ENCODE assay signal across 8 mouse cellular contexts in genomic region chr11:116671845-116672434, GRCm38 (mm10). TPM values are rescaled to one million over a fixed set of nuclear protein-coding genes. Genes with fewer than 3 reads are reported as not detected.
DNase-seq lines count a peak whose midpoint lies in the region; ATAC-seq and TF ChIP-seq lines count a peak whose summit lies in the region.

No protein-coding gene starts in this region.

- no peak for TF ChIP-seq CTCF in ES-Bruce4 (IDR thresholded peaks at IDR 0.05; ENCODE audit: low read depth, low read length)
- no peak for TF ChIP-seq CTCF in liver, embryonic 14.5 days (IDR thresholded peaks at IDR 0.05; ENCODE audit: low read depth)

- H3K4me3 ChIP-seq in heart, embryonic 10.5 days = peak overlapping the region; percentile 73
- peak overlapping the region; percentile 92 for H3K4me3 ChIP-seq in ES-Bruce4 (ENCODE audit: low read depth, low read length)
- peak overlapping the region; percentile 72 for H3K4me3 ChIP-seq in forebrain, embryonic 15.5 days
- peak overlapping the region; percentile 79 to 94 for H3K4me3 ChIP-seq in liver, embryonic 14.5 days (ENCODE audit: insufficient read depth in 1 of 2, low read depth in 2 of 2, low read length in 2 of 2)

- TF ChIP-seq EP300 in ES-Bruce4 (IDR thresholded peaks at IDR 0.05; ENCODE audit: insufficient read depth, low read depth, low read length) = no peak
- TF ChIP-seq EP300 in liver, embryonic 14.5 days (IDR thresholded peaks at IDR 0.05; ENCODE audit: low read depth) = no peak

- peaks cover 9% of the 10 kb centered on the region; the same call in 1 of the 2 replicates for H3K27me3 ChIP-seq in heart, embryonic 10.5 days (ENCODE audit: insufficient read depth, poor library complexity, severe bottlenecking)
- H3K27me3 ChIP-seq in ES-Bruce4 (ENCODE audit: control insufficient read depth, insufficient read depth, low read length, poor library complexity, severe bottlenecking) = no peaks in the 10 kb centered on the region
- no peaks in the 10 kb centered on the region for H3K27me3 ChIP-seq in forebrain, embryonic 15.5 days
- H3K27me3 ChIP-seq in liver, embryonic 14.5 days (ENCODE audit: control insufficient read depth, insufficient read depth, low read length) = no peaks in the 10 kb centered on the region

- no peak for ATAC-seq in forebrain, embryonic 15.5 days (replicated peaks)
- peak; percentile 3; the same call in 1 of the 2 replicates for ATAC-seq in liver, embryonic 14.5 days (ENCODE audit: insufficient read depth)

- peak overlapping the region; percentile 91 for H3K9ac ChIP-seq in ES-Bruce4 (ENCODE audit: low read depth, poor library complexity, severe bottlenecking)
- H3K9ac ChIP-seq in forebrain, embryonic 15.5 days (replicated peaks) = peak overlapping the region; percentile 78
- H3K9ac ChIP-seq in liver, embryonic 14.5 days (replicated peaks) = peak overlapping the region; percentile 94

- no peak for TF ChIP-seq POLR2A in ES-Bruce4 (IDR thresholded peaks at IDR 0.05; ENCODE audit: insufficient read depth, low read length)

- H3K36me3 ChIP-seq in heart, embryonic 10.5 days = peaks cover 45% of the 10 kb centered on the region
- peaks cover 45% of the 10 kb centered on the region for H3K36me3 ChIP-seq in ES-Bruce4 (ENCODE audit: control insufficient read depth, insufficient read depth, low read length, poor library complexity, severe bottlenecking)
- H3K36me3 ChIP-seq in forebrain, embryonic 15.5 days = peaks cover 38% of the 10 kb centered on the region
- peaks cover 41% of the 10 kb centered on the region for H3K36me3 ChIP-seq in liver, embryonic 14.5 days (replicated peaks; ENCODE audit: control insufficient read depth, insufficient read depth, low read depth)

- H3K27ac ChIP-seq in heart, embryonic 10.5 days = peak overlapping the region; percentile 90
- peak overlapping the region; percentile 51 for H3K27ac ChIP-seq in ES-Bruce4 (ENCODE audit: insufficient read depth, low read length)
- peak overlapping the region; percentile 64 for H3K27ac ChIP-seq in forebrain, embryonic 15.5 days (replicated peaks)
- H3K27ac ChIP-seq in liver, embryonic 14.5 days = peak overlapping the region; percentile 1

- under 1% methylated on average over 24 of the region's 24 CpGs for WGBS in heart, embryonic 10.5 days
- 0% methylated on average over 24 of the region's 24 CpGs for WGBS in forebrain, embryonic 15.5 days
- whole genome bisulfite sequencing in liver, embryonic 14.5 days (ENCODE audit: insufficient replicate concordance) = under 1% methylated on average over 24 of the region's 24 CpGs

- no peak for DNase-seq in heart, embryonic 10.5 days (ENCODE audit: low spot score)
- DNase-seq in heart, adult 9 months (ENCODE audit: low spot score in 2 of 2) = no peak
- DNase-seq in liver, embryonic 14.5 days (ENCODE audit: low read depth in 3 of 3, low spot score in 3 of 3) = no peak
- no peak for DNase-seq in adrenal gland, postnatal 36 days
- DNase-seq in cerebellum, postnatal 10 days = no peak
- no peak for DNase-seq in left cerebral cortex, adult 11 months (ENCODE audit: low spot score)

- no peaks in the 10 kb centered on the region for H3K9me3 ChIP-seq in heart, embryonic 10.5 days
- H3K9me3 ChIP-seq in ES-Bruce4 (replicated peaks; ENCODE audit: control insufficient read depth, insufficient read depth, low read length, poor library complexity, severe bottlenecking) = no peaks in the 10 kb centered on the region
- no peaks in the 10 kb centered on the region for H3K9me3 ChIP-seq in forebrain, embryonic 15.5 days
- no peaks in the 10 kb centered on the region for H3K9me3 ChIP-seq in liver, embryonic 14.5 days (ENCODE audit: control insufficient read depth, low read length)

- peak overlapping the region; percentile 92 for H3K4me2 ChIP-seq in forebrain, embryonic 15.5 days (replicated peaks)
- H3K4me2 ChIP-seq in liver, embryonic 14.5 days (ENCODE audit: low read depth) = peak overlapping the region; percentile 85

- H3K4me1 ChIP-seq in heart, embryonic 10.5 days = peaks cover 46% of the 10 kb centered on the region
- H3K4me1 ChIP-seq in ES-Bruce4 (ENCODE audit: control insufficient read depth, insufficient read depth, low read length) = peaks cover 5% of the 10 kb centered on the region
- peaks cover 35% of the 10 kb centered on the region for H3K4me1 ChIP-seq in forebrain, embryonic 15.5 days
- peaks cover 13 to 22% of the 10 kb centered on the region in 2 experiments for H3K4me1 ChIP-seq in liver, embryonic 14.5 days (replicated peaks; ENCODE audit: control insufficient read depth in 2 of 2, insufficient read depth in 2 of 2, low read length in 1 of 2)

RNA-seq across cellular contexts. Expression of gene Cygb, which starts 17.8 kb away (rescaled TPM):
- polyA plus RNA-seq in heart, embryonic 10.5 days (2016; fragmentation: Nextera tagmentation; extraction: Ambion mirVana) = 1.0 and 2.8 TPM in 2 replicates
- polyA plus RNA-seq in ES-Bruce4 (2011; ENCODE audit: insufficient read depth, insufficient read length, low read depth, missing spikeins) = not detected in 2 replicates
- 15.8 and 16.4 TPM in 2 replicates for polyA plus RNA-seq in forebrain, embryonic 15.5 days (2015; fragmentation: Nextera tagmentation; extraction: Ambion mirVana)
- 0.41 and 0.64 TPM in 2 replicates for polyA plus RNA-seq in liver, embryonic 14.5 days (2012; rRNA removed)
- 0.44 and 0.81 TPM in 2 replicates for polyA plus RNA-seq in liver, embryonic 14.5 days (2014; fragmentation: Nextera tagmentation; extraction: Ambion mirVana)
- 10 to 100 TPM; 25.0 to 36.5 TPM for total RNA-seq in adrenal gland, postnatal 36 days (2021)

RNA-seq across cellular contexts. Expression of gene Prcd, which starts 18.6 kb away (rescaled TPM):
- polyA plus RNA-seq in heart, embryonic 10.5 days (2016; fragmentation: Nextera tagmentation; extraction: Ambion mirVana) = 0.60 and 0.78 TPM in 2 replicates
- not detected in 2 replicates for polyA plus RNA-seq in ES-Bruce4 (2011; ENCODE audit: insufficient read depth, insufficient read length, low read depth, missing spikeins)
- polyA plus RNA-seq in forebrain, embryonic 15.5 days (2015; fragmentation: Nextera tagmentation; extraction: Ambion mirVana) = 2.0 and 2.4 TPM in 2 replicates
- polyA plus RNA-seq in liver, embryonic 14.5 days (2012; rRNA removed) = 0.11 and 0.14 TPM in 2 replicates
- polyA plus RNA-seq in liver, embryonic 14.5 days (2014; fragmentation: Nextera tagmentation; extraction: Ambion mirVana) = 0.19 and 0.20 TPM in 2 replicates
- total RNA-seq in adrenal gland, postnatal 36 days (2021) = 10 to 100 TPM in 1 of 2 experiments, 1 to 10 TPM in 1; 9.6 to 14.1 TPM

RNA-seq across cellular contexts. Expression of gene Rhbdf2, which starts 45.1 kb away (rescaled TPM):
- 6.7 and 8.7 TPM in 2 replicates for polyA plus RNA-seq in heart, embryonic 10.5 days (2016; fragmentation: Nextera tagmentation; extraction: Ambion mirVana)
- polyA plus RNA-seq in ES-Bruce4 (2011; ENCODE audit: insufficient read depth, insufficient read length, low read depth, missing spikeins) = 36.5 and 39.1 TPM in 2 replicates
- polyA plus RNA-seq in forebrain, embryonic 15.5 days (2015; fragmentation: Nextera tagmentation; extraction: Ambion mirVana) = 1.3 and 1.4 TPM in 2 replicates
- polyA plus RNA-seq in liver, embryonic 14.5 days (2012; rRNA removed) = 8.3 and 11.1 TPM in 2 replicates
- polyA plus RNA-seq in liver, embryonic 14.5 days (2014; fragmentation: Nextera tagmentation; extraction: Ambion mirVana) = 3.8 and 5.2 TPM in 2 replicates
- total RNA-seq in adrenal gland, postnatal 36 days (2021) = 10 to 100 TPM; 12.5 to 17.5 TPM

Comparison
In these comparisons a context has a peak if more than half of its experiments do, and no peak if none do; other contexts are left out.
1. H3K27ac ChIP-seq: peak in every context shown above with its lines; median percentile 90 in heart, embryonic 10.5 days; 64 in forebrain, embryonic 15.5 days; 51 in ES-Bruce4; 1 in liver, embryonic 14.5 days.